Mouse (Mus musculus) cerebellum, adult 9-11 months (tissue): ENCODE data around the gene Tmcc1.
A peak's percentile ranks its signal among the peaks of the same experiment; 100 is the strongest.
"Not testable (repeated sequence)": the region's sequence is repeated elsewhere in the genome, so short reads cannot be mapped to it uniquely, and the experiment has no call there.

Source experiments
- DNase-seq: peaks from one replicate; pipeline ENCODE4 v3.0.0; 2022

Tmcc1 gene

GRCm38 (mm10) chr6:116140782-116141181 is 52.5 kb downstream of the Tmcc1 start:
- no peak for DNase-seq

GRCm38 (mm10) chr6:116139143-116139856 is 54.0 kb downstream of the Tmcc1 start:
- no peak for DNase-seq

DNA sequence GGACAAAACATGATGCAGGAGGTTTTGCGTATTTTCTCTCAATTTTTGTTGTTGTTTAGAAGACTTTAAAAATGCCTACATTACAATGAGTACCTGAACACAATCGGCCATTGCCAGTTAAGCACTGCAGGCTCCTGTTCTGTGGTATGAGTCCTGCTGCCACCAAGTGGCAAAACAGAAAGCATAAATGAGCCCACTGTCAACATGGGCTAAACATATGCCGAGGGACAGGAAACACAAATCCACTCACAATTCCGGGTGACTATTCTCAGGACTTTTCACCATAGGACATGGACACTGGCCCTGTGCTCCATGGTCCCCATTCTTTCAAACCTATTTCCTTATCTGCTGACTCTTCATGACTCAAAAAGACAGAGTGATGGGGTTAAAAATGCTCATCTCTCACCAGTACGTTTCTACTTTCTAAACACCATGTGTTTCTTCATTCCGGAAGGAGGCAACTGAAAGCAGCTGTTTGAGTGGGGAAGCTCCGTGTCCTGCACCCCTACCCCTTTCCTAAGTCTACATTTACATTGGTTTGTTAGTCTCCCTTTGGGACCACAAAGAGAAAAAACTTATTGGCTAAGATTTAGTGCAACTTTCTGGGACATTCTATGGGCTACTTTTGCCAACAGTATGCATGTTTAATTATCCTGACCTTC is 57.2 kb downstream of the Tmcc1 start:
- DNase-seq, result peak; percentile 35

- no peak for DNase-seq
Measured at GRCm38 (mm10) chr6:116133756-116134155, 59.5 kb downstream of the Tmcc1 start.

DNA sequence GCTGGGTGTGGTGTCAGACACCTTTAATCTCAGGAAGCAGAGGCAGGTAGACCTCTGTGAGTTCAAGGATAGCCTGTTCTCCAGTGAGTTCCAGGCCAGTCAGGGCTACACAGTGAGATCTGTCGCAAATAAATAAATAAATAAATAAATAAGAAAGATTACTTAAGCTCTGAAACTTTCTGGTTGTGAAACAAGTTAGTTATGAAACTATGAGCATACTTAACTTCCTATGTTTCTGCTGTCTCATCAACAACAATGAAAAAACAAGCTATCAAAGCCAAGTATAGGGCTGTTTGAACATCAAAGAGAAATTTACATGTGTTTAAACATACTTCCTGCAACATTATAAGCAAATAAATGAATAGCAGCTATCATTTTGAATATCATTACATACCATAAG is 61.5 kb downstream of the Tmcc1 start:
- DNase-seq, result no peak

- DNase-seq, result peak; percentile 37
Measured at GRCm38 (mm10) chr6:116128710-116129109, 64.6 kb downstream of the Tmcc1 start.

- DNase-seq, result no peak
Measured at GRCm38 (mm10) chr6:116127918-116128443, 65.3 kb downstream of the Tmcc1 start.

DNA sequence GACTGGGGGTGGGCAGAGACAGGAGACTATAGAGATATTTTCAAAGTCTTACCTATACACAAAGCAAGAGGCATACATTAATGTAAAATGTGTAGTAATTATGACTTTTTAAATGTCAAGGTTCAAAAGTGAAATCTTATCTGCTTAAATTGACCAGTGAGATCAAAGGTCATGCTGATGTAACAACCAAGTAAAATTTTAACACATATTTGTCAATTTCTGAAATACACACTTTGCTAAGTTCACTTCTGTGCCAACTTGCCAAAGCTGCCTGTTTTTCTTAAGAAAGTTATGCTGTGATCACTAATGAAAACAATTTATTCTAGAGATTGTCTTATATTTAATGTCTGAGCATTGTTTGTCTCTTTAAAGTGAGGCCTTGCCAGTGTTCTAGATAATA is 66.7 kb downstream of the Tmcc1 start:
- no peak for DNase-seq

GRCm38 (mm10) chr6:116122881-116123280 is 70.4 kb downstream of the Tmcc1 start:
- DNase-seq, result no peak

- peak; percentile 26 for DNase-seq
Measured at GRCm38 (mm10) chr6:116119669-116120068, 73.6 kb downstream of the Tmcc1 start.

DNA sequence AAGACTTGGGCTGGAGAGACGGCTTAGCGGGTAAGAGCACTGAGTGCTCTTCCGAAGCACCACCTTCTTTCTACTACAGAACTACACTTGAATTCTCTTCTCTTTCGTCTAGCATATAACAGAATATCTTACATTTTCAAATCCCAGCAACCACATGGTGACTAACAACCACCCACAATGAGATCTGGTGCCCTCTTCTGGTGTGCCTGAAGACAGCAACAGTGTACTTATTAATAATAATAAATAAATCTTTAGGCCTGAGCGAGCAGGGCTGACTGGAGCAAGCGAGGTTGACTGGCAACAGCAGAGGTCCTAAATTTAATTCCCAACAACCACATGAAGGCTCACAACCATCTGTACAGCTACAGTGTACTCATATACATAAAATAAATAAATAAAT is 76.7 kb downstream of the Tmcc1 start:
- not testable (repeated sequence) for DNase-seq

- DNase-seq, result no peak
Measured at GRCm38 (mm10) chr6:116110588-116110987, 82.7 kb downstream of the Tmcc1 start.

GRCm38 (mm10) chr6:116107471-116108358 is 85.6 kb downstream of the Tmcc1 start:
- peak; percentile 21 for DNase-seq

- no peak for DNase-seq
Measured at GRCm38 (mm10) chr6:116106967-116107470, 86.3 kb downstream of the Tmcc1 start.

- no peak for DNase-seq
Measured at GRCm38 (mm10) chr6:116097579-116097978, 95.7 kb downstream of the Tmcc1 start.

GRCm38 (mm10) chr6:116089402-116089801 is 103.9 kb downstream of the Tmcc1 start:
- DNase-seq, result no peak

GRCm38 (mm10) chr6:116086036-116086435 is 107.2 kb downstream of the Tmcc1 start:
- DNase-seq, result no peak

DNA sequence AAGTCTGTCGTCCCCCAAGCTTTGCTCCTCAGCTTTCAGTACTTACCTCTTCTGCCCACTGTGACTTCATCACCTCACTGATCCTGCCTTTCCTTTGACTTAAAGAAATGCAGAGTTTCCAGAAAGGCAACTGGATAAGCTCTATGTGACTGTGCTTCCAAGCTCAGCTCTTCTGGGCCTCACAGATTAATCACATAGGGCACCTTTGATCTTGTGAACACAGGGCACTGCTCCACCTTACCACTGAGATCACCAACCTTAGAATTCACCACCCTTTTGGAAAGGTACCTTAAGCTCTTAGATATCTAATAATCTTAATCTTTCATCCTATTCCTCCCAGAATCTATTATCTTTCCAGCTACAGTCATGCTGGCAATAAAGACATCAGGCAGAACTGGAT is 111.0 kb downstream of the Tmcc1 start:
- DNase-seq, result no peak

DNA sequence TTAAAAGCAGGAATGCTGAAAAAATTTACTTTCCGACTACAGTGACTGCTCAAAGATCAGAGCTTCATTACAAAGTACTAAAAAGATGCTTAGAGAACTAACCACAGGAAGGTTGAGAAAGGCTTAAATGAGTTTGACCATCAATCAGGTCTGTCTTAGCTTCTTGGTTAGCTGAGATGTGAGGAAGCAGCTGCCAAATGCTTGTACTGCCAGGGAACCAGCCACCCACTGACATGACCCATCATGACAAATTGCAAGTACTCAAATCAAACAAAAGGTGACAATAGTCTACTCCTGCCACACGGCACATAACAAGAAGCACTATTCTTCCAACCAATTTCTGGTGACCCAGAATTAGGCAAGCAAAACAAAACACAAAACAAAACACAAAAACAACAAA is 111.9 kb downstream of the Tmcc1 start:
- no peak for DNase-seq

GRCm38 (mm10) chr6:116080756-116081155 is 112.5 kb downstream of the Tmcc1 start:
- no peak for DNase-seq

GRCm38 (mm10) chr6:116077608-116078007 is 115.7 kb downstream of the Tmcc1 start:
- no peak for DNase-seq

DNA sequence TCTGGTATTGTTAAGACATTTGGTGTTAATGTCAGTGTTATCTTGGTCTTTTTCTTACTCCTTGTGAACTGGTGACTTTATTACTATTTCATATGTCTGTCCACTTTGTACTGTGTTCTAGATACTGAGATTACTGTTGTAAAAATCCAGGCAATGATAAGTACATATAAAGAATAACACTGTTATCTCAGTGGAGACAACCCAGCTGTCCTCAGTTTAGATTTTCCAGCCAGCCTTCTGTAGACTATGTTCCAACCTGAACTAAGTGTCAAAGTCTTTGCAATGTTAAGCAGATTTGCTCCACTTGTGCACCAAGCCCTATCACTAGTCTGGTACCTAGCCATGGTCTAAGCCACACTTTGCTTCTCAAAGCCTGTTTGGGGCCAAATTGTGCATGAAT is 118.4 kb downstream of the Tmcc1 start:
- no peak for DNase-seq

DNA sequence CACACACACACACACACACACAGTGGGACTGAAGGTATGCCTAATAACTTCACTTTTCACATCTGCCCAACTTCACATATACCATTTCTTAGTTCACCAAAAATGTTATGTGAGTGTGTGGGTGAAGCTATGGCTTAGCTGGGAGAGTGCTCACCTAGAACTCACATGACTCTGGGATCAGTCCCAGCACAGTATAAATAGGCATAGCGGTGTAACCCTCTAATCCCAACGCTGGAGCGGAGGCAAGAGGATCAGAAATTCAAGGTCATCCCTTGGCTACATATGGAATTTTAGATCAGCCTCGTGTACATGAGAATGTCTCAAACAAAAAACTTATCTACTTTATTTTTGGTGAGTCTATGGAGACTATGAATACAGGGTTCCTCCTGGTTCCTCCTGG is 119.7 kb downstream of the Tmcc1 start:
- DNase-seq, result no peak
